Mouse (Mus musculus): ENCODE measurements around the gene Atp1a3.

Gene Atp1a3

DNA sequence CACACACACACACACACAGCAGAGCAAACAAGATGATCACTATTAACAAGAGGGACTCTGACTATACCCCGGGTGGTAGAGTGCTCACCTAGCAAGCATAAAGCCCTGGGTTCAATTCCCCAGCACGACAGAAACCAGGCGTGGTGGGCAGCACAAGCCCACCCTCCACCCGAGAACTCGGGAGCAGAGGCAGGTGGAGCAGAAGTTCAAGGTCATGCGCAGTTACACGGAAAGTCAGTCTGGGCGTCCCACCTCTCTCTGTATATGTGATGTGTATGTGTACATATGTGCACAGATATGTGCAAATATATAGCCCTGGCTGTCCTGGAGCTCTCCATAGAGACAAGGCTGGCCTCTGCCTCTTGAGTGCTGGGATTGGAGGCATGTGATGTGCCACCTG, 37.8 kb downstream of the Atp1a3 start:
- DNase-seq (ENCODE audit: extremely low spot score, low read depth, low spot score): no peak

GRCm38 (mm10) chr7:24964897-24965535, 40.7 kb downstream of the Atp1a3 start:
- peak; percentile 82 for DNase-seq (ENCODE audit: extremely low spot score, low read depth, low spot score)

DNA sequence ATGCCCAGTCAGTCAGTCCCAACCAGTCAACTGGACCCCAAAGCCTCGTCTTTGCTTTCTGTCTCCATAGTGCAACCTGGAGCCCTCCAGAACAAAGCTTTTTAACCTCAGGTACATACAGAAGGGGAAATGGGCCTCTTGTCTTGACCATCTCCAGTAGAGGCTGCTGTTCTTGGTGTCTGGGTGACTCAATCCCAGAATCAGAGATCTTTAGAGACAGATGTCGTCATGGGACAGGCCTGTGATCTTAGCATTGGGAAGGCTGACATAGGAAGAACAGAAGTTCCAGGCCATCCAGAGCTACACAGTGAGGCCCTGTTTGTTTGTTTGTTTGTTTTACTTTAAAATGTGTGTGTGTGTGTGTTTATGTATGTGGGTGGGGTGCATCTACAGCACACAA, 41.5 kb downstream of the Atp1a3 start:
- no peak for DNase-seq (ENCODE audit: extremely low spot score, low read depth, low spot score)

GRCm38 (mm10) chr7:24955226-24955625, 50.5 kb downstream of the Atp1a3 start:
- DNase-seq (ENCODE audit: extremely low spot score, low read depth, low spot score): no peak

- DNase-seq (ENCODE audit: extremely low spot score, low read depth, low spot score): no peak
Measured at GRCm38 (mm10) chr7:24954450-24954849, 51.3 kb downstream of the Atp1a3 start.

- DNase-seq (ENCODE audit: extremely low spot score, low read depth, low spot score): no peak
Measured at GRCm38 (mm10) chr7:24953966-24954365, 51.8 kb downstream of the Atp1a3 start.

- peak; percentile 67 for DNase-seq (ENCODE audit: extremely low spot score, low read depth, low spot score)
Measured at GRCm38 (mm10) chr7:24949958-24950623, 55.7 kb downstream of the Atp1a3 start.

DNA sequence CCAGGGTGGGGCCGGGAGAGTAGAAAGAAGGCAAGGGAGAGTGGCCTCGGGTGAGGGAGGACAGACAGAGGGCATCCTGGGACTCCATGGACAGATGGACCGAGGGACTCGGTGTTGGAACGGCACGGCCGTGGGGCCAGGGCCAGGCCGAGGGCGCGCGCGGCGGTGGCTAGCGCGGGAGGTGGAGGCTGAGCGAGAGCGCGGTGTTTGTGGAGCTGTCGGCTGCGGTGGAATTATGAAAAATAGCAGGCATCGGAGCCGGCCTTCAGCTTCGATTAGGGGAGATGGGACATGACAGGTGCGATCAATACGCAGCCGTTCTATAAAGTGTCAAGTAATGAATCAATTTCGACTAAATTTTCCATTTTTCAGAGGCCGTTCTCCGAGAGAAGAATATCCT, 57.0 kb downstream of the Atp1a3 start:
- no peak for DNase-seq (ENCODE audit: extremely low spot score, low read depth, low spot score)

- DNase-seq (ENCODE audit: extremely low spot score, low read depth, low spot score): no peak
Measured at GRCm38 (mm10) chr7:24947316-24948048, 58.3 kb downstream of the Atp1a3 start.

DNA sequence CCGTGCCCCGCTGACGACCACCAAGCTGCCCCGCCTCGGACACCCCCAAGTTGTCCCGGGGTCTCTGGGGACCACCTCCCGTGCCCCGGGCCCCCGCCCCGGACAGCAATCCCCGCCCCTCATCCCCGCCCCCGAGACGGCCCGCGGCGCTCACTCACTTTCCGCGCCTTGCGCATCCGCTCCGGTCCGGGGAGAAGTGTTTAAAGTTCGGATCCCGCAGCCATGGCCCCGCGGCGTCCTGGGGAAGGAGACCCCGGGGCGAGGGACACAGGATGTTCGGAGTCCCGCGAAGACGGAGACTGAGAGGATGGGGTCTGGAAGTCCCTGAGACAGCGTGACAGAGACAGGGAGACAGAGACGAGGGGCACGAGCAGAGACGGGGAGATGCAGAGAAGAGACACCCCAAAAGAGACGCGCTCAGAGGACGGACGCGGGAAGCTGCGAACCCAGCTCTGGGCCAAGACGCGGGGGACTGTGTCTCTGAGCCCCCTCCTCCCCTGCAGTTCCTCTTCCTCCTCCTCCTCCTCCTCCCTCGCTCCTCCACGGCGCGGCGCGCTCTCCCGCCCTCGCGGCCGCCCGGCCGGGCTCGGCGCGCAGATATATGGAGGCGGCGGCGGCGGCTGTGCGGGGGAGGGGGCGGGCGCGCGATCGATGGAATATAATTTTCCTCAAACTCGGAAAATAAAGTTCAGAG, 61.4 kb downstream of the Atp1a3 start, which contains the start of gene Gm4881:
Gm4881 (minus strand) TSS at position 238 of the 694 bp plus-strand sequence.
- no peak for DNase-seq (ENCODE audit: extremely low spot score, low read depth, low spot score)

GRCm38 (mm10) chr7:24943641-24944040, 62.1 kb downstream of the Atp1a3 start:
- DNase-seq (ENCODE audit: extremely low spot score, low read depth, low spot score): no peak

- DNase-seq (ENCODE audit: extremely low spot score, low read depth, low spot score): no peak
Measured at GRCm38 (mm10) chr7:24931651-24932050, 74.1 kb downstream of the Atp1a3 start.

GRCm38 (mm10) chr7:24930475-24930874, 75.3 kb downstream of the Atp1a3 start:
- DNase-seq (ENCODE audit: extremely low spot score, low read depth, low spot score): no peak
